Mouse (Mus musculus) midbrain, embryonic 16.5 days (tissue): Measurements from ENCODE around the gene Gvin1. TPM values are rescaled to one million over a fixed set of nuclear protein-coding genes. Genes with fewer than 3 reads are reported as not detected.
"Not testable (repeated sequence)": the region's sequence is repeated elsewhere in the genome, so short reads cannot be mapped to it uniquely, and the experiment has no call there.

ENCODE experiments used
- ATAC-seq: fragments of 200-750 bp; cut with Nextera tagmentation; 2 replicates; pipeline ENCODE4 v1.8.0; 2017; ENCODE audit warnings: moderate TSS enrichment
- H3K27ac ChIP-seq: fragments of 300-500 bp; sonication (generic); 2 replicates; pipeline ENCODE4 v1.5.1; 2014; ENCODE audit warnings: mild to moderate bottlenecking, low read length, mixed read lengths
- H3K27me3 ChIP-seq: fragments of 300-500 bp; sonication (generic); 2 replicates; pipeline ENCODE4 v1.6.1; 2014; ENCODE audit warnings: low read depth, low read length, mixed read lengths; ENCODE audit not compliant: control insufficient read depth, insufficient read depth
- H3K36me3 ChIP-seq: fragments of 300-500 bp; sonication (generic); 2 replicates; pipeline ENCODE4 v1.6.1; 2014; ENCODE audit warnings: mild to moderate bottlenecking, low read length, moderate library complexity, mixed read lengths; ENCODE audit not compliant: control insufficient read depth, insufficient read depth
- H3K4me1 ChIP-seq: fragments of 300-500 bp; sonication (generic); 2 replicates; pipeline ENCODE4 v1.6.1; 2014; ENCODE audit warnings: mild to moderate bottlenecking, low read length, mixed read lengths; ENCODE audit not compliant: control insufficient read depth, insufficient read depth
- H3K4me2 ChIP-seq: fragments of 300-500 bp; sonication (generic); 2 replicates; pipeline ENCODE4 v1.6.1; 2014; ENCODE audit warnings: mild to moderate bottlenecking, low read length, mixed read lengths
- H3K4me3 ChIP-seq: fragments of 300-500 bp; sonication (generic); 2 replicates; pipeline ENCODE4 v1.5.1; 2014; ENCODE audit warnings: low read depth, mild to moderate bottlenecking, low read length, moderate library complexity, mixed read lengths
- H3K9ac ChIP-seq: fragments of 300-500 bp; sonication (generic); 2 replicates; pipeline ENCODE4 v1.6.1; 2014; ENCODE audit warnings: low read depth, low read length, mixed read lengths
- H3K9me3 ChIP-seq: fragments of 300-500 bp; sonication (generic); replicated peaks from 2 replicates; pipeline ENCODE4 v1.6.1; 2014; ENCODE audit warnings: mild to moderate bottlenecking, low read length, mixed read lengths; ENCODE audit not compliant: control insufficient read depth, poor library complexity, severe bottlenecking
- WGBS: fragments of 180-500 bp; shearing (Covaris S2); extraction: QIAGEN DNeasy Blood & Tissue Kit; methylation state at CpG from one replicate; pipeline ENCODE4 v1.1.7; 2014; 5-methylcytosine and 5-hydroxymethylcytosine counted together
- polyA plus RNA-seq: library from polyadenylated mRNA; unstranded; fragments of >200 nt; fragmentation: Nextera tagmentation; extraction: Ambion mirVana; gene quantifications from 2 replicates; pipeline ENCODE4 v1.2.1, GENCODE M21; 2015

The Gvin1 gene
- polyA plus RNA-seq, 1 experiment from 2014 or later = 0.10 TPM

DNA sequence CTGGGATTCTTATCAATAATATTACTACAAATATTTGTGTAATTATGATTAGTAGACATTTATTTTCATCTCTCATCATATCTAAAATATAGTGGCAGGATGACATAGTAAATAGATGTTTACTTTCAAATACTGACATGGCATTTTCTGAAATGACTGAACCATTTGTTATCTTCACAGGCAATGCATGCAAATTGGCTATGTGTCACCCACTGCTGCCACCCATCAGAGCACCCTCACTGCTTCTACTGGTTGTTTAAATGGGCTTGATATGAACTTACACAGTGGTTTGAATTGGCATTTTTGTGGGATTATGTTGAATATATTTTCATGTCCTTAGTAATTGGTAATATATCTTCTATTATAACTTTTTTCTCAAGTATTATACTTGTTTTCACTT lies 784 bp upstream of the Gvin1 start:
- not testable (repeated sequence) for H3K36me3 ChIP-seq, ATAC-seq, H3K9ac ChIP-seq, H3K4me3 ChIP-seq, H3K4me2 ChIP-seq, H3K27ac ChIP-seq, H3K9me3 ChIP-seq, H3K27me3 ChIP-seq, H3K4me1 ChIP-seq

DNA sequence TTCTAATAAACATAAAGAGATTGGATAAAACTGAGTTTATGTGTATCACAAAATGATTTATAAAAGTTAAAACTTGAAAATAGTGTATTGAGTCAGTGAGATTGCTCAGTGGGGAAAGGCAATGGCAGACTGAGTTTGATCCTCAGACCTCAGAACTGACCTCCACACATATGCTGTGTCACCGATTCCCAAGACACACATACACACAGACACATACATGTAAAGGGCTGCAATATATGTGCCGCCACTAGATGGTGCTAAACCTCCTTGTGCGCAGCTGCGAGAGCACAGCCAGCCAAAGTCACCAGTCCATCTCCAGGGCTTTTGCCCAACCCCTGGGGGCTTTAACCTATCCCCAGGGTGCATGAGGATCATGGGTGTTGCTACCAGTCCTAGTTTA lies 1.4 kb downstream of the Gvin1 start:
- no CpG with 5 or more reads among the region's 4 CpGs for WGBS
- not testable (repeated sequence) for H3K4me2 ChIP-seq, H3K27me3 ChIP-seq, H3K9ac ChIP-seq, H3K9me3 ChIP-seq, H3K4me1 ChIP-seq, ATAC-seq, H3K4me3 ChIP-seq, H3K36me3 ChIP-seq, H3K27ac ChIP-seq

DNA sequence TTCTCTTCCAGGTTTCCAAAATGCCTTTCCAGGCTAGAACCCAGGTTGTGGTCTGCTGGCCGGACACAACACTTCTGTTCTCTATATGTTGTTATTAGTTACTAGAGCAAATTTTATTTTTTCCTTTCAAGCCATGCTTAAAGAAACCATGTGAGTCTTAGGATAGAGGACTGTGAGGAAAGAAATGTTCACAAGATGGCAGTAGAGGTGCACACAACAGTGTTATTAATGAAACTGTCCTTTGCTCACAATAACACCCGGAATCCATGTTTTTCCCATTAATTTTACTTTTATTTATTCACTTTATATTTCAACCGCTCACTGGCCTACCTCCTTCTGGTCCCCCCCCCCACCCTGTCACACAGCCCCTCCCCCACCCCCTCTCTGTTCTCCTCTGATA lies 8.5 kb downstream of the Gvin1 start:
- WGBS = 93% methylated on average over 2 of the region's 3 CpGs
- not testable (repeated sequence) for H3K9me3 ChIP-seq, H3K36me3 ChIP-seq, H3K27me3 ChIP-seq, H3K27ac ChIP-seq, H3K9ac ChIP-seq, ATAC-seq, H3K4me2 ChIP-seq, H3K4me3 ChIP-seq, H3K4me1 ChIP-seq

DNA sequence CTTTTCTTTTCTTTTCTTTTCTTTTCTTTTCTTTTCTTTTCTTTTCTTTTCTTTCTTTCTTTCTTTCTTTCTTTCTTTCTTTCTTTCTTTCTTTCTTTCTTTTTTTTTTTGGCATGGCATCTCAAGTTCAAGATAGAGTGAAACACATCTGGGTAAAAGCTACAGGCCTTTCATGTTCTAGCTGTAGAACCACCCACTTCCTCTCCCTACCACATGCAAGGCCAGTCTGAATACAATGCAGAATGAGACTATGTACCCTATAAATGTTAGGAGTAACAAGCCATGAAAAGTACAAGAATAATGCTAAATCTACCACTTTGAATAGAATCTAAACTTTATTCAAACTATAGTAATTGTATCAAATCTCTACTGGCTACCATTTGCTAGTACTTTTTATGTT lies 38.1 kb downstream of the Gvin1 start:
- H3K9ac ChIP-seq, ATAC-seq, H3K36me3 ChIP-seq, H3K9me3 ChIP-seq, H3K27me3 ChIP-seq, H3K4me3 ChIP-seq, H3K4me2 ChIP-seq, H3K4me1 ChIP-seq, H3K27ac ChIP-seq: not testable (repeated sequence)

DNA sequence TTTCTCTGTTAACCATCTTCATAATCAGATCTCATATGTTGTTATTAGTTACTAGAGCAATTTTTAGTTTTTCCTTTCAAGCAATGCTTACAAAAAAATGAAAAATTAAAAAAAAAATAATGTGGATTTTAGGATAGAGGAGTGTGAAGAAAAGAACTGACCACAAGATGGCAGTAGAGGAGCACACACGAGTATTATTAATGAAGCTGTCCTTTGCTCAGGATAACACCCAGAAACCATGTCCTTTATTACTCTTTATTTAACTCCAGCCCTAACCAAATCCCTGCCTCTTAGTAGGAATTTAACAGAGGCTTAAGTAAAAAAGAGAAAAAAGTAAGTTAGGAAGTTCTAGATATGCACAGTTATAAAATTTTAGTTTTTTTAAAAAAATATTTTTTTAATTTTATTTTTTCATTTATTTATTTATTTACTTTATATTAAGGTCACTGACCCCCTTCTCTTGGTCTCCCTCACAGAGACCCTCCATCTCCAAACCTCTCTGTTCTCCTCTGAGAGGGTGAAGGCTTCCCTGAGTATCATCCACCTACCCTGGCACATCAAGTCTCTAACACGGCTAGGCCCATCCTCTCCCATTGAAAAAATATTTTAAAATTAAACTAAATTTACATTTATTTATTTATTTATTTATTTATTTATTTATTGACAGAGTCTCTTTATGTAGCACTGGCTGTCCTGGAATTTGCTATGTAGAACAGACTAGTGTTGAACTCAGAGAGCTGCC lies 69.9 kb downstream of the Gvin1 start:
- not testable (repeated sequence) for H3K4me3 ChIP-seq, H3K4me1 ChIP-seq, H3K9me3 ChIP-seq, H3K36me3 ChIP-seq, H3K4me2 ChIP-seq, H3K27me3 ChIP-seq, H3K9ac ChIP-seq, H3K27ac ChIP-seq
- ATAC-seq = peak; percentile 78; the same call in 1 of the 2 replicates
- WGBS = no CpG with 5 or more reads among the region's 2 CpGs

DNA sequence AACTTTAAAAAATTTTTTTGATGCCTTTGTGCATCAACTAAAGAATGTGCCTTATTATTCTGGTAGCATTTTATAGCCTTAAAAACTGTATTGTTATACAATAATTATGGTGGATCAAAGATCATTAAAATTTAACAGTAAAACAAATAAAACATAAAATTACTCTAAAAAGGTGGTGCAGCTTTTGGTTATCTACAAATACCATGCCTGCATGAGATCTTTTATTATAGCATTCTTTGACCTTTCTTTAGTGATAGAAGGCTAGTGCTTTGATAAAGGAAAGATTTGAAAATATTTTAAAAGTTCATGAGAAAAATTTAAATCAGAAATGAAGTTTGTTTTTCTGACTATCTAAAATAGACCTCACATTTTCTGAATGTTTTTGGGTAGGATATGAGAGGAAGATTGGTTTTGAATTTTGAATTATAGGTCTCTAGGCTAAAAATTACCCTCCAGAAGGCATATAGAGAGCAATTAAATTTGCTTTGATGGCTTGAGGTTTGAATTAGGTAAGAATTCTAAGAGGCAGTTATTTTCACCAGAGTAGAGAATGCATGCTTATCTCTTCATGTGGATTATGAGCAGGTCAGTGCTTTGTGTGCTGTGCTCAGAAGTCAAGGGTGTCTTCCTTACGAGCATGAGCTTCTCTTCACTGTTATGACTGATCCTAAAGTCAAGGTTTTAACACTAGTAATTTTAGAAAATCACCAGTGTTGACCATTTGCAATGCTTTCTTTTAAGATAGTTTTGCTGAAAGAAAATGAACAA lies 73.8 kb downstream of the Gvin1 start:
- H3K4me1 ChIP-seq, H3K4me2 ChIP-seq, H3K36me3 ChIP-seq, H3K9ac ChIP-seq, ATAC-seq, H3K9me3 ChIP-seq, H3K27me3 ChIP-seq, H3K27ac ChIP-seq, H3K4me3 ChIP-seq: not testable (repeated sequence)
- no CpG with 5 or more reads among the region's 1 CpGs for WGBS

DNA sequence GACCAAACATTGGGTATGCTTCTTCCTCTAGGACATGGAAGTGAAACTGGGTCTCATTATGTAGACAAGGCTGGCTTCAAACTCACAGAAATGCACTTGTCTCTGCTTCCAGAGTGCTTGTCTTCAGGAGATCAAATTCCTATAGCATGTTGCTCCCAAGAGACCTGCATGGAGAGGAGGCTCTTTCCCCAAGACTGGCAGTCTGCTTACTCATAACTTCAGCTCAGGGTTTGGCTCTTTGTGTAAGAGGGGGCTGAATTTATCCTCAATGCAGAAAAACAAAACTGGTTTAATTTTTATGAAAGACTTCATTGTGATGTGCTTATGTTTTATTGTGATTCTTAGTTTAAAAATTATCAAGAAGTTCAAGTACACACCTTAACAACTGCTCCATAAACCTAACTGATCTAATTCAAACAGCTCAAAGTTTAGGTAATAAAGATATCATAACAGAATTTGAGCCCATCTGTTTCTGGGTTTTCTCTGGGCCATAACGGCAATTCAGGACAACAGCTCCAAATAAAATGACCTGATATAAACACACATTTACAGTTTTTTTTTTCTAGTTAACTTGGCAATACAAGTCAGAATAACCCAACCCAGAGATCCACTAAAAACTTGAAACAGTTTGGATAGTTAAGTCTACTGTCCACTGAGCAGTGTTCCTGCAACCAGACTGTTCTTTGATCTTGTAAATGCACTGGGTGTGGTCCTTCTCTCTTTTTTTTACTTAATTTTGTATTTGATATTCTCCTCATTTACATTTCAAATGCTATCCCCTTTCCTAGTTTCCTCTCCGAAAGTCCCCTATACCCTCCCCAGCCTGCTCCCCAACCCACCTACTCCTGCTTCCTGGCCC lies 97.8 kb downstream of the Gvin1 start:
- no CpG with 5 or more reads among the region's 2 CpGs for WGBS
- not testable (repeated sequence) for H3K4me3 ChIP-seq, H3K27ac ChIP-seq, ATAC-seq, H3K9ac ChIP-seq, H3K4me1 ChIP-seq, H3K36me3 ChIP-seq, H3K4me2 ChIP-seq, H3K27me3 ChIP-seq, H3K9me3 ChIP-seq
